Mouse (Mus musculus) limb, embryonic 12.5 days (tissue): ENCODE measurements around the gene Ncapg2. TPM values are rescaled to one million over a fixed set of nuclear protein-coding genes. Genes with fewer than 3 reads are reported as not detected.

Experiments
- ATAC-seq: fragments of 200-750 bp; cut with Nextera tagmentation; 2 replicates; pipeline ENCODE4 v1.8.0; 2017; ENCODE audit warnings: low read depth, moderate TSS enrichment; ENCODE audit not compliant: insufficient number of reproducible peaks, insufficient read depth, low FRiP score, low TSS enrichment
- H3K27ac ChIP-seq: fragments of 300-500 bp; sonication (generic); 2 replicates; pipeline ENCODE4 v1.5.1; 2016; ENCODE audit warnings: mild to moderate bottlenecking, moderate library complexity
- H3K27me3 ChIP-seq: fragments of 300-500 bp; sonication (generic); 2 replicates; pipeline ENCODE4 v1.6.1; 2016; ENCODE audit warnings: mild to moderate bottlenecking, moderate library complexity
- H3K36me3 ChIP-seq: fragments of 300-500 bp; sonication (generic); 2 replicates; pipeline ENCODE4 v1.6.1; 2016; ENCODE audit warnings: mild to moderate bottlenecking, moderate library complexity
- H3K4me1 ChIP-seq: fragments of 300-500 bp; sonication (generic); replicated peaks from 2 replicates; pipeline ENCODE4 v1.6.1; 2016
- H3K4me2 ChIP-seq: fragments of 300-500 bp; sonication (generic); 2 replicates; pipeline ENCODE4 v1.6.1; 2016; ENCODE audit warnings: mild to moderate bottlenecking, moderate library complexity
- H3K4me3 ChIP-seq: fragments of 300-500 bp; sonication (generic); replicated peaks from 2 replicates; pipeline ENCODE4 v1.5.1; 2016; ENCODE audit warnings: mild to moderate bottlenecking
- H3K9ac ChIP-seq: fragments of 300-500 bp; sonication (generic); replicated peaks from 2 replicates; pipeline ENCODE4 v1.6.1; 2016; ENCODE audit warnings: mild to moderate bottlenecking, moderate library complexity
- H3K9me3 ChIP-seq: fragments of 300-500 bp; sonication (generic); 2 replicates; pipeline ENCODE4 v1.6.1; 2016; ENCODE audit warnings: mild to moderate bottlenecking, moderate library complexity
- WGBS: fragments of 180-500 bp; shearing (Covaris S2); methylation state at CpG from one replicate; pipeline ENCODE4 v1.1.7; 2016; 5-methylcytosine and 5-hydroxymethylcytosine counted together
- polyA plus RNA-seq: library from polyadenylated mRNA; unstranded; fragments of >200 nt; fragmentation: Nextera tagmentation; extraction: Ambion mirVana; gene quantifications from 2 replicates; pipeline ENCODE4 v1.2.1, GENCODE M21; 2016

The Ncapg2 gene
- polyA plus RNA-seq, 1 experiment from 2014 or later = 53.0 TPM

- Histone ChIP-seq H3K27ac (no peak overlapping the region), H3K4me2 (no peak overlapping the region), H3K9ac (no peak overlapping the region), H3K36me3 (peaks cover 86% of the 10 kb centered on the region), H3K27me3 (no peaks in the 10 kb centered on the region), H3K4me1 (no peaks in the 10 kb centered on the region), H3K9me3 (no peaks in the 10 kb centered on the region), H3K4me3 (no peak overlapping the region)
- ATAC-seq = no peak
- 94% methylated on average over 3 of the region's 3 CpGs for whole genome bisulfite sequencing
Observed at GRCm38 (mm10) chr12:116442184-116442583, 37.0 kb downstream of the Ncapg2 start.

- WGBS = 88% methylated on average over 2 of the region's 2 CpGs
Observed at GRCm38 (mm10) chr12:116449536-116449935, 44.3 kb downstream of the Ncapg2 start.

GRCm38 (mm10) chr12:116460379-116461065, 55.3 kb downstream of the Ncapg2 start:
- 93% methylated on average over 6 of the region's 6 CpGs for WGBS
- H3K4me2 ChIP-seq = no peak overlapping the region
- no peaks in the 10 kb centered on the region for H3K27me3 ChIP-seq
- no peak overlapping the region for H3K9ac ChIP-seq
- H3K4me3 ChIP-seq = no peak overlapping the region
- peaks cover 49% of the 10 kb centered on the region for H3K36me3 ChIP-seq
- H3K27ac ChIP-seq = no peak overlapping the region
- H3K9me3 ChIP-seq = no peaks in the 10 kb centered on the region
- no peaks in the 10 kb centered on the region for H3K4me1 ChIP-seq
- no peak for ATAC-seq

More at GRCm38 (mm10) chr12:116449536-116449935, 44.3 kb downstream of the Ncapg2 start:
- Histone ChIP-seq H3K4me2 (no peak overlapping the region), H3K4me1 (no peaks in the 10 kb centered on the region), H3K9me3 (no peaks in the 10 kb centered on the region), H3K4me3 (no peak overlapping the region), H3K36me3 (peaks cover 70% of the 10 kb centered on the region), H3K27ac (no peak overlapping the region), H3K9ac (no peak overlapping the region), H3K27me3 (no peaks in the 10 kb centered on the region)
- no peak for ATAC-seq

- no peaks in the 10 kb centered on the region for H3K9me3 ChIP-seq
- peaks cover 14% of the 10 kb centered on the region; the same call in 1 of the 2 replicates for H3K36me3 ChIP-seq
- 98% methylated on average over 5 of the region's 5 CpGs for WGBS
- ATAC-seq = no peak
- no peak overlapping the region for H3K4me3 ChIP-seq
- H3K4me2 ChIP-seq = no peak overlapping the region
- H3K27ac ChIP-seq = no peak overlapping the region
- no peaks in the 10 kb centered on the region for H3K27me3 ChIP-seq
- no peaks in the 10 kb centered on the region for H3K4me1 ChIP-seq
- H3K9ac ChIP-seq = no peak overlapping the region
Observed at GRCm38 (mm10) chr12:116467030-116467429, 61.8 kb downstream of the Ncapg2 start.

- H3K36me3 ChIP-seq = peaks cover 14% of the 10 kb centered on the region; the same call in 1 of the 2 replicates
- no peak overlapping the region for H3K9ac ChIP-seq
- 78% methylated on average over 1 of the region's 1 CpGs for WGBS
- no peak for ATAC-seq
- no peak overlapping the region for H3K27ac ChIP-seq
- no peak overlapping the region for H3K4me3 ChIP-seq
- no peaks in the 10 kb centered on the region for H3K27me3 ChIP-seq
- H3K4me2 ChIP-seq = no peak overlapping the region
- H3K9me3 ChIP-seq = no peaks in the 10 kb centered on the region
- H3K4me1 ChIP-seq = no peaks in the 10 kb centered on the region
Observed at GRCm38 (mm10) chr12:116468348-116468747, 63.1 kb downstream of the Ncapg2 start.

GRCm38 (mm10) chr12:116469096-116469495, 63.9 kb downstream of the Ncapg2 start:
- no peak overlapping the region for H3K4me3 ChIP-seq
- no peaks in the 10 kb centered on the region for H3K9me3 ChIP-seq
- no peaks in the 10 kb centered on the region for H3K4me1 ChIP-seq
- H3K27me3 ChIP-seq = no peaks in the 10 kb centered on the region
- ATAC-seq = no peak
- WGBS = 84% methylated on average over 3 of the region's 3 CpGs
- no peak overlapping the region for H3K27ac ChIP-seq
- H3K36me3 ChIP-seq = peaks cover 12% of the 10 kb centered on the region; the same call in 1 of the 2 replicates
- no peak overlapping the region for H3K9ac ChIP-seq
- H3K4me2 ChIP-seq = no peak overlapping the region

- H3K9ac ChIP-seq = no peak overlapping the region
- no peak overlapping the region for H3K4me3 ChIP-seq
- H3K27me3 ChIP-seq = no peaks in the 10 kb centered on the region
- no peak overlapping the region for H3K4me2 ChIP-seq
- ATAC-seq = no peak
- WGBS = 75% methylated on average over 2 of the region's 2 CpGs
- no peaks in the 10 kb centered on the region for H3K36me3 ChIP-seq
- no peak overlapping the region for H3K27ac ChIP-seq
- no peaks in the 10 kb centered on the region for H3K4me1 ChIP-seq
- no peaks in the 10 kb centered on the region for H3K9me3 ChIP-seq
Observed at GRCm38 (mm10) chr12:116473264-116473663, 68.1 kb downstream of the Ncapg2 start.

- Histone ChIP-seq H3K4me3 (no peak overlapping the region), H3K4me1 (no peaks in the 10 kb centered on the region), H3K36me3 (no peaks in the 10 kb centered on the region), H3K27me3 (no peaks in the 10 kb centered on the region), H3K9me3 (no peaks in the 10 kb centered on the region), H3K9ac (no peak overlapping the region), H3K4me2 (no peak overlapping the region), H3K27ac (no peak overlapping the region)
- ATAC-seq = no peak
Observed at GRCm38 (mm10) chr12:116473761-116474160, 68.6 kb downstream of the Ncapg2 start.

- WGBS = 78% methylated on average over 3 of the region's 3 CpGs
- ATAC-seq = no peak
Observed at GRCm38 (mm10) chr12:116474676-116475075, 69.5 kb downstream of the Ncapg2 start.

GRCm38 (mm10) chr12:116478771-116479170, 73.6 kb downstream of the Ncapg2 start:
- Histone ChIP-seq H3K4me3 (no peak overlapping the region), H3K36me3 (no peaks in the 10 kb centered on the region), H3K27me3 (no peaks in the 10 kb centered on the region), H3K27ac (no peak overlapping the region), H3K4me2 (no peak overlapping the region), H3K9me3 (no peaks in the 10 kb centered on the region), H3K4me1 (no peaks in the 10 kb centered on the region), H3K9ac (no peak overlapping the region)
- 56% methylated on average over 1 of the region's 1 CpGs for WGBS
- no peak for ATAC-seq

More at GRCm38 (mm10) chr12:116474676-116475075, 69.5 kb downstream of the Ncapg2 start:
- no peak overlapping the region for H3K9ac ChIP-seq
- no peaks in the 10 kb centered on the region for H3K27me3 ChIP-seq
- no peak overlapping the region for H3K27ac ChIP-seq
- no peaks in the 10 kb centered on the region for H3K4me1 ChIP-seq
- no peaks in the 10 kb centered on the region for H3K9me3 ChIP-seq
- H3K36me3 ChIP-seq = no peaks in the 10 kb centered on the region
- H3K4me2 ChIP-seq = no peak overlapping the region
- H3K4me3 ChIP-seq = no peak overlapping the region

GRCm38 (mm10) chr12:116481921-116482320, 76.7 kb downstream of the Ncapg2 start:
- no peak overlapping the region for H3K4me2 ChIP-seq
- peaks cover 27% of the 10 kb centered on the region for H3K27me3 ChIP-seq
- ATAC-seq = no peak
- peaks cover 9% of the 10 kb centered on the region for H3K4me1 ChIP-seq
- no peaks in the 10 kb centered on the region for H3K36me3 ChIP-seq
- WGBS = 79% methylated on average over 1 of the region's 1 CpGs
- H3K9me3 ChIP-seq = no peaks in the 10 kb centered on the region
- no peak overlapping the region for H3K27ac ChIP-seq
- H3K4me3 ChIP-seq = no peak overlapping the region
- no peak overlapping the region for H3K9ac ChIP-seq

GRCm38 (mm10) chr12:116483581-116483980, 78.4 kb downstream of the Ncapg2 start:
- H3K9me3 ChIP-seq = no peaks in the 10 kb centered on the region
- no peak overlapping the region for H3K4me2 ChIP-seq
- H3K4me3 ChIP-seq = no peak overlapping the region
- H3K27ac ChIP-seq = no peak overlapping the region
- ATAC-seq = no peak
- H3K4me1 ChIP-seq = peaks cover 9% of the 10 kb centered on the region
- WGBS = 66% methylated on average over 2 of the region's 2 CpGs
- H3K27me3 ChIP-seq = peaks cover 40% of the 10 kb centered on the region
- H3K9ac ChIP-seq = no peak overlapping the region
- H3K36me3 ChIP-seq = no peaks in the 10 kb centered on the region
